ENCODE assay signal across 10 mouse cellular contexts in genomic region chr13:34726477-34726805, GRCm38 (mm10). TPM values are rescaled to one million over a fixed set of nuclear protein-coding genes. Genes with fewer than 3 reads are reported as not detected.
DNase-seq lines count a peak whose midpoint lies in the region; ATAC-seq and TF ChIP-seq lines count a peak whose summit lies in the region.
"Had no signal": no experiment of that assay in that cellular context is flagged by ENCODE, and none has a peak within 500 bp of the region (broad histone marks: within the 10 kb centered on the region; RNA-seq: fewer than 3 reads in every experiment).

No protein-coding gene starts in this region.

- no peaks in the 10 kb centered on the region for H3K27me3 ChIP-seq in liver, embryonic 13.5 days
- H3K27me3 ChIP-seq in liver, embryonic 12.5 days (replicated peaks) = no peaks in the 10 kb centered on the region
- H3K27me3 ChIP-seq in neural tube, embryonic 15.5 days (replicated peaks) = no peaks in the 10 kb centered on the region

- no peak overlapping the region for H3K9ac ChIP-seq in liver, embryonic 13.5 days
- no peak overlapping the region for H3K9ac ChIP-seq in liver, embryonic 12.5 days
- H3K9ac ChIP-seq in neural tube, embryonic 15.5 days (replicated peaks) = no peak overlapping the region; the same call in 1 of the 2 replicates

- H3K4me3 ChIP-seq in gastrocnemius, adult 2 months = peak overlapping the region; percentile 59
- H3K4me3 ChIP-seq in liver, embryonic 13.5 days (replicated peaks) = no peak overlapping the region
- no peak overlapping the region for H3K4me3 ChIP-seq in liver, embryonic 12.5 days
- no peak overlapping the region; the same call in 1 of the 2 replicates for H3K4me3 ChIP-seq in neural tube, embryonic 15.5 days (replicated peaks)

- intact Hi-C loops in gastrocnemius, adult 2 months (cut with DNase I) = loop anchor here (5.0 to 10.0 kb wide), 2 partner anchors 66 to 72 kb away; partner anchors contain the start of gene Pxdc1

- H3K4me1 ChIP-seq in liver, embryonic 13.5 days (replicated peaks) = peaks cover 9% of the 10 kb centered on the region; the same call in 1 of the 2 replicates
- H3K4me1 ChIP-seq in liver, embryonic 12.5 days = 0 out of 2 replicates have a peak, but pooled peaks cover 5% of the 10 kb centered on the region
- H3K4me1 ChIP-seq in neural tube, embryonic 15.5 days = peaks cover 17% of the 10 kb centered on the region

- H3K9me3 ChIP-seq in liver, embryonic 13.5 days (replicated peaks) = no peaks in the 10 kb centered on the region
- H3K9me3 ChIP-seq in liver, embryonic 12.5 days (replicated peaks) = no peaks in the 10 kb centered on the region
- H3K9me3 ChIP-seq in neural tube, embryonic 15.5 days (replicated peaks) = no peaks in the 10 kb centered on the region

- DNase-seq in gastrocnemius, adult 2 months = no peak
- DNase-seq in gastrocnemius, postnatal 25 days = no peak
- no peak for DNase-seq in liver, embryonic 13.5 days
- peak; percentile 42 for DNase-seq in hindlimb bud, embryonic 11.5 days (ENCODE audit: extremely low spot score, low read depth, low spot score)
- DNase-seq in adrenal gland, postnatal 36 days = no peak
- no peak for DNase-seq in cerebellum, adult 18-20 months

- no peaks in the 10 kb centered on the region for H3K36me3 ChIP-seq in liver, embryonic 13.5 days
- H3K36me3 ChIP-seq in liver, embryonic 12.5 days = no peaks in the 10 kb centered on the region
- H3K36me3 ChIP-seq in neural tube, embryonic 15.5 days = no peaks in the 10 kb centered on the region

- WGBS in liver, embryonic 13.5 days (ENCODE audit: insufficient replicate concordance) = 36% methylated on average over 8 of the region's 8 CpGs
- WGBS in liver, embryonic 12.5 days (ENCODE audit: insufficient replicate concordance) = 45% methylated on average over 8 of the region's 8 CpGs
- WGBS in neural tube, embryonic 15.5 days = 63% methylated on average over 8 of the region's 8 CpGs

- no peak for TF ChIP-seq CTCF in gastrocnemius, adult 2 months (IDR thresholded peaks at IDR 0.05)

- peak overlapping the region; percentile 70 for H3K27ac ChIP-seq in gastrocnemius, adult 2 months
- no peak overlapping the region for H3K27ac ChIP-seq in liver, embryonic 13.5 days
- H3K27ac ChIP-seq in liver, embryonic 12.5 days = no peak overlapping the region
- H3K27ac ChIP-seq in neural tube, embryonic 15.5 days (replicated peaks) = peak overlapping the region; percentile 54

- peak overlapping the region; percentile 17; the same call in 1 of the 2 replicates for H3K4me2 ChIP-seq in liver, embryonic 13.5 days
- no peak overlapping the region; the same call in 1 of the 2 replicates for H3K4me2 ChIP-seq in liver, embryonic 12.5 days
- H3K4me2 ChIP-seq in neural tube, embryonic 15.5 days = peak overlapping the region; percentile 37

- no peak for ATAC-seq in liver, embryonic 13.5 days (ENCODE audit: low read depth)
- no peak for ATAC-seq in liver, embryonic 12.5 days
- ATAC-seq in neural tube, embryonic 15.5 days (ENCODE audit: low FRiP score) = peak; percentile 31; the same call in 1 of the 2 replicates

RNA-seq across cellular contexts. Expression of gene Fam50b, which starts 8.2 kb away (rescaled TPM):
- not detected for total RNA-seq in gastrocnemius, adult 2 months (2021)
- total RNA-seq in gastrocnemius, postnatal 25 days (2021) = not detected
- polyA plus RNA-seq in liver, embryonic 13.5 days (2015; fragmentation: Nextera tagmentation; extraction: Ambion mirVana) = 0.09 TPM in 1 of 2 replicates, not detected in the other
- polyA plus RNA-seq in liver, embryonic 12.5 days (2016; fragmentation: Nextera tagmentation; extraction: Ambion mirVana) = not detected in 2 replicates
- polyA plus RNA-seq in neural tube, embryonic 15.5 days (2015; fragmentation: Nextera tagmentation; extraction: Ambion mirVana) = not detected in 2 replicates
- total RNA-seq in adrenal gland, postnatal 36 days (2021) = not detected
- total RNA-seq: gastrocnemius, adult 8-10 months; layer of hippocampus, postnatal 14 days had no signal

Comparison
In these comparisons a context has a peak if more than half of its experiments do, and no peak if none do; other contexts are left out.
1. H3K27ac ChIP-seq: peak in gastrocnemius, adult 2 months (single experiment) and neural tube, embryonic 15.5 days (single experiment); none in liver, embryonic 13.5 days (single experiment) and liver, embryonic 12.5 days (single experiment).